Mouse (Mus musculus): Measurements from ENCODE around the gene Inpp5k.

Gene Inpp5k

GRCm38 (mm10) chr11:75620136-75620780 is 10.5 kb upstream of the Inpp5k start:
- peak in 1 of 2 experiments; percentile 27 for DNase-seq (ENCODE audit: low spot score in 2 of 2)

DNA sequence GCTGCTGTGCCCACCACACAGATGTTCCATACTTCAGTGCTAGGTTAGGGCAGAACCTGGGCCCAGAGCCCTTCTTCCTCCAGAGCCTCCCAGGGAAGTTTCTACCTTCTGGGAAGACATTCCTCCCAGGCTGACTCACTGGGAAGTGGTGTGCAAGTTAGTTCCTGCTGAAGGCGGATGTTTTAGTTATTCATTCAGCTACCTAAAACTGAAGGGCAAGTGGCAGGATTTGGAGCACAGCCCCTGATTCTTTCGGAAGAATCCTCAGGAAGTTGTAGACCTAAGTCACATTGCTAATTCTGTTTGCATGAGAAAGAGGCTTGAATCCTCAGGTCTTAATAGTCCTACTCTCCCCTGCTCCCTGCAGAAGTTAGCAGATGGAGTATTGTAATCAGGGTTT is 9.4 kb upstream of the Inpp5k start:
- no peak for DNase-seq (ENCODE audit: low spot score in 2 of 2)

GRCm38 (mm10) chr11:75622588-75623329 is 8.0 kb upstream of the Inpp5k start:
- DNase-seq (ENCODE audit: low spot score in 2 of 2): no peak

DNA sequence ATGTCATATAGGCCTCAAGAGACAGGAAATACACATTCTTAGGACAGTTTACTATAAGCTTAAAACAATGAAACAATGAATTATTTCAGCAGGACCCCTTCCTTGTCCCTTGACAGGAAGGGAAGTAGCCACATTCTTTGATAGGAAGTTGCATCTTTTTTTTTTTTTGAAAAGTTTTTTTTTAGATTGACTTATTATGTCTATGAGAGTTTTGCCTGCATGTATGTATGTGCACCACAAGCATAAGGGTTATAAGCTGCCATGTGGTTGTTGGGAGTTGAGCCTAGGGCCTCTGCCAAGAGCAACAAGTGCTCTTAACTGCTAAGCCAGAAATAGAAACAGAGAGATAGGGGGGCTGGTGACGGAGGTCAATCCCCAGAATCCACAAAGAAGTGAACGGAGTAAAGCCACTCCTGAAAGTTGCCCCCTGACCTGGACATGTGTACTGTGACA is 6.7 kb upstream of the Inpp5k start:
- no peak for DNase-seq (ENCODE audit: low spot score in 2 of 2)

- DNase-seq (ENCODE audit: low spot score in 2 of 2): no peak
Measured at GRCm38 (mm10) chr11:75625820-75626219, 5.0 kb upstream of the Inpp5k start.

- DNase-seq (ENCODE audit: low spot score in 2 of 2): no peak
Measured at GRCm38 (mm10) chr11:75630098-75630497, 690 bp upstream of the Inpp5k start.

DNA sequence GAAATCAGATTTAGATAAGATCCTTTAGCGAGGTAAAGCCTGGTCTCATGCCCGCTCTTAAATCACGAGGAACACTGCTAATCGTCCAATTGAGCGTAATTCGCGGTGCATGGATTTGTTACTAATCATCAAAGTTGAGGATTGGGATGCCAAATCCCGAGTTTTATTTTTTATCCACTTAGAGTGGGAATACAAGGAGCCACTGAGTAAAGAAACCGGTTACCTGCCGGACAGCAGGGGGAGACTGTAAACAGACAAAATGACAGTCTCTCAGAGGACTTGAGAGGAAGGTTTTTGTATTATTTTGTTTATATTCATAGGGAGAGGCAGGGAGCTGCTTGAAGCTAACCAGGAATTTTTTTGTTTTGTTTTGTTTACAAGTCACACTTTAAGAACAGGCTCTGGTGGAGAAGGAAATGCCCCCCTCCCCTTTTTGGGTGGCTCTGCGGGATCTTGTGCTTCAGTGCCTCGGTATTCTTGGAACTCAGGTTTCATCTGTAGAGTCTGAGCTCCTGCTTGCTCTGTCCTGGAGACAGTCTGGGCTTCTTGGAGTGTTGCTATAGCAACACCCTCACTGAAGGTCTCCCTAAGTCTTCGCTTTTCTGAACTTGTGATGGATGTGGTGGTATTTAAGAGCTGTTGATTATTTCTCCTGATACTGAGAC is 905 bp downstream of the Inpp5k start:
- DNase-seq (ENCODE audit: low spot score in 2 of 2): no peak

- DNase-seq (ENCODE audit: low spot score in 2 of 2): no peak
Measured at GRCm38 (mm10) chr11:75632921-75633320, 2.1 kb downstream of the Inpp5k start.

GRCm38 (mm10) chr11:75634801-75635200 is 4.0 kb downstream of the Inpp5k start:
- DNase-seq (ENCODE audit: low spot score in 2 of 2): no peak

DNA sequence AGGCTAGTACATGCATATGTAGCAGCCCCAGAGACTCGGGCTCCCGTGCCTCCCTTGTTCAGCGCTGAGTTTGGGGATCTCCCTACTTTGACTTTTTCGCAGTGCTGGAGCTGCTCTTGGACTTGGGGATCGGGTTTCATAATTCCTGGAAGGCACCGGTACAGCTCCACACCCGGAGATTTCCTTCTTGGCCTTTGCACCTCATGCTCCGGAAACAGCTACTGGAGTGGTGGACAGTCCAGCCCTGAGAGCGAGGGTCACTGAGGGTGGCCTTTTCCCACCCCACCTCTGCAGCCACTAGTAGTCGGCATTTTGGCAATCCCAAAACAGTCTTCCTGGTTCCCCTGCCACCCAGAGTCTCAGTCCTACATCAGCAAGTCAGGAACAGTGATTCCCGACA is 4.5 kb downstream of the Inpp5k start:
- DNase-seq (ENCODE audit: low spot score in 2 of 2): no peak

GRCm38 (mm10) chr11:75643323-75643722 is 12.5 kb downstream of the Inpp5k start:
- DNase-seq (ENCODE audit: low spot score in 2 of 2): no peak

GRCm38 (mm10) chr11:75644684-75645083 is 13.9 kb downstream of the Inpp5k start:
- no peak for DNase-seq (ENCODE audit: low spot score in 2 of 2)

GRCm38 (mm10) chr11:75647681-75648211 is 17.0 kb downstream of the Inpp5k start:
- DNase-seq (ENCODE audit: low spot score in 2 of 2): peak; percentile 26 to 64

DNA sequence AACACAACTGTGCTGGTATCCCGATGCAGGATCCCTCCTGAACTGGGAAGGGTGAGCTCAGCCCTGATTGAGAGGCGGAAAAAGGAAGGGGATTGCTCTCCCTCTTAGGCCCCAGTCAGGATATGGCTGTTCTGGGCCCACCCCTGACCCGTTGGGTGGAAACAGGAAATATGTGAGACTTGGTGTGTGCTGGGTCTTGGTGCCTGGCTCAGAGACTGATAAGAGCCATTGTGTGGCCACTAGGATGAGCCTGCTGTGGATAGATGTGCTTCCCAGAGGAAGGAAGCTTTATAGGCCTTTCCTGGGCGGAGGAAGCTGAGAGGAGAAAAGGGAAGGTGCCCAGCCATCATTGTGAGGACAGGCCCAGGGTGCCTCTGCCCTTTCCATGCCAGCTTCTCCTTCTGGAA is 18.4 kb downstream of the Inpp5k start:
- no peak for DNase-seq (ENCODE audit: low spot score in 2 of 2)

DNA sequence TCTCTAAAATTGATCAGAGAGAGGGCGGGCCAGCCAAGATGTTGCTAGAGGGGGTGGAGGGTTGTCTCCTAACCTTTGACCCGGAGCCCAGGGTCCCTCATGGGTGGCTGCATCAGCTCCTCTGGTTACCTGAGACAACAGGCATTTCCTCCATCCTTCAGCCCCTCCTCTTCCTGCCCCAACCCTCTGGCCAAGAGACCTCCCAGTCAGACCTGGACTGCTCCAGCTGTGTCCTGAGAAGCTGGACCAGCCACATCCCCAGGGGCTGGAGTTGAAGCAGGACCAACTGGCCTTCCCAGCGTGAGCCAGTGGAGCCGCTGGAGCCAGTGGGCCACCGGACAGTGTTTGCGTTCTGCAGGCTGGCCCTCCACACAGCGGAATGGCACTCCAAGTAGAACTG is 19.5 kb downstream of the Inpp5k start, which contains the start of gene Myo1c:
TSS of gene Myo1c (plus strand) at position 194 of the 400 bp plus-strand sequence.
- no peak for DNase-seq (ENCODE audit: low spot score in 2 of 2)

DNA sequence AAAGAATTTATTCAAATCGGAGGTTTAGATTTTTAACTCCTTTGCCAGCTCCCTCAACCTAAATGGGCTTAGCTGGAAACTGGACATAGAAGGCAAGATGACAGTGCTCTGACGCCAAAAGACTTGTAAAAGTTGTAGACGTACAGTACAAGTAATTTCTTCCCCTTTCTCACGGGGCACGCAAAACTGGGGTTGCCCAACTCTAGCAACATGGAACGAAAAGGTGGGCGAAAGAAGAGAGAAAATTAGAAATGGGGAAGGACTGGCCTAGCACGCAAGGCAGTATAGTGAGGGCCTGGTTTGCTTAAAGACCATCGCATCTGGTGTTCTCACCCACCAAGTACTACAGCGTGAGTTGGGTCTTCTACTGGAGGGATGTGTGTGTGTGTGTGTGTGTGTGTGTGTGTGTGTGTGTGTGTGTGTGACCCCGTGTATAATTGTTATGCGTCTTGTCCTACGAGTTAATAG is 20.2 kb downstream of the Inpp5k start:
- no peak for DNase-seq (ENCODE audit: low spot score in 2 of 2)

DNA sequence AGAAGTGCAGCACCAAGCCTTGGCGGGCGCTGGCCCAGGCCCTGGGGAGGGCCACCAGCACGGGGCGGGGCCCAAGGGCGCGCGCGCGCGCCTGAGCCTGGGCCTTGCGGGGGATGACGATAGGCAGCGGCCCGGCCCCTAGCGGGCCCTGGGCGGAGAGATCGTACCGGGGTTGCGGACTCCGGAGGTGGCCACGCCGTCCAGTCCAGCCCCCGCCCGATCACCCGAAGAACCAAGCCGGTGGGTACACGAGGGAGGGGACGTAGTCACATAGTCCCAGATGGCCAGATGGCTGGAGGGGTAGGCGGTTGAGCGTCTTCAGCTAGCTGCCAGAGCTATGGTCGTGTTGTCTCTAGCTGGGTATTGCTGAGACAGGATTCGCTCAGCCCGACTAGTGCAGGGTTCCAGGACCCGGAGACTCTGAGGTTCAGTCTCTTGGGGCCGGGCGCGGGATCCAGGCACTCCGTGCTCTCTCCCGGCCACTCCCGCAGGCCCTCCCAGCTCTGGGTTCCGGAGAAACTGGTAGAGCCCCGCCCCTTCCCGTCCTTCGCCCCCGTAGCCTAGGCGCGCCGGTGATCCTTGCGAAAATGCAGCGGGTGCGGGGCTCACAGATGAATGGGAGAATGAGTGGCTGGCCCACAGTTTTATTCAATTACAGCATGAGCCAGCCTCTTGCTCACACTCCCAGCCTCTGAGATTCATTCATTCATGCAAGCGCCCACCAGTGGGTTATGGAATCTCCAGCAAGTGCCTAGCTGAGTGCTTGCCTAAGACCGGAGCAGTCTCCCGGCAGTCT is 20.8 kb downstream of the Inpp5k start:
- peak; percentile 75 to 77 for DNase-seq (ENCODE audit: low spot score in 2 of 2)

DNA sequence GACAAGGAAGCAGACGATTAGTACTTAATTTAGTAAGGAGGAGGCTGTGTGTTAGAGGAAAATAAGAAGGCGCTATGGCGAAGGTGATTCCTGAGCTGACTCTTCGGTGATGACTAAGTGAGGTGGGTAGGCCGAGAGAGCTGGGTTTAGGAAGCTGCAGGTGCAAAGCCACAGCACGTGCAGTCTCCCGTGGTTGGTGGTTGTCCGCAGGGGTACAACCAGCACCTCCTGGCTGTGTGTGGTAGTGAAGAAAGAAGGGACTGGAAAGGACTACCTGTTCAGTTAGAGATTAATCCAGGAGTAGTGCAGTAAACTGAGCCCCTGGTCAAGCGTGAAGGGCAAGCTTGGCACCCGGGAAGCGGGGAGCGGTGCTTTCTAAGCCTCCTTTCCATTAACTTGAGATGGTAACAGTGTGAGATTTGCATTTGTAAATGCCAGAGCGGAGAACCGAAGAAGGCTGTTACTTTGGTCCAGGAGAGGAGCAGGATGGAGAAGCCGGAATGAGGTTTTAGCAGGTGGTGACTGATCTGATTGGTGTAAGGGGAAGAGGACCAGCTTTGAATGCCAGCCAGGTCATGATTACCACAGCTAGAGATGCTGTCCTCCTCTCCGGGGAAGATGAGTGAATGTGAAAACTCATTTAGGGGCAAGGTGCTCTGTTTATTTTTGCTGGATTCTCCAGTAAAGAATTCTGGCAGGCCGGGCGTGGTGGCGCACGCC is 21.6 kb downstream of the Inpp5k start:
- peak; percentile 24 to 45 for DNase-seq (ENCODE audit: low spot score in 2 of 2)

DNA sequence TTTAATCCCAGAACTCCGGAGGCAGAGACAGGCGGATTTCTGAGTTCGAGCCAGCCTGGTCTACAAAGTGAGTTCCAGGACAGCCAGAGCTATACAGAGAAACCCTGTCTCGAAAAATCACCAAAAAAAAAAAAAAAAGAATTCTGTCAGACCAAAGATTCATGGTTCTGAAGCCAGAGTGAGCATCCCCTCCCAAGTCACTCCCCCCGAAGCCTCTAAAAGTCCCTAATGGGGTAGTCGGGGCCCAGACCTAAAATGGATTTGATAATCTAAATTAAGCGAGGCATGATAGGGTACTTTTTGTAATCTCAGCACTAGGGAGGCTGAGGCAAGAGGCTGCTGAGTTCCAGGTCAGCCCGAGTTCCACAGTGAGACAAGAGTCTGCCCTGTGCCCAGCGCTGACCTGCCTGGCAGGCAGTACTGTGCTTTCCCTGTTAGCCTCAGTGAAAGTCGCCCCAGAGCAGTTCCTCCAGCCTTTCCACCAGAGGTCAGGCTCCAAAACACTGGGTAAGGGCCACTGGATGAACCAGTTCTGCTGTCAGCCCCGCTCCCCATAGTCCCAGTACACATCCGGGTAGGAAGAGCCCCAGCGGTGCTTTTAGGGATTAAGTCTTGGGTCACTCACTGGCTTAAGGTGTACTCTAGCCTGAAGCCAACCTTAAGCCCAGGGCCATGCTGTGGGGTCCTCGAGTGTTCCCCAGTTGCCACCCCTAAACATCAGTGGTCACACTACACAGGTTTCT is 22.3 kb downstream of the Inpp5k start:
- peak; percentile 40 to 43 for DNase-seq (ENCODE audit: low spot score in 2 of 2)
